Mouse (Mus musculus) kidney, adult 2 months (tissue): ENCODE measurements around the gene Pyroxd1.

Source experiments
- CTCF ChIP-seq: fragments of 200-500 bp; conservative IDR thresholded peaks from 2 replicates; pipeline ENCODE4 v1.5.1; 2011; ENCODE audit warnings: low read depth, mild to moderate bottlenecking, control low read depth, low read length, moderate library complexity, mixed read lengths; ENCODE audit not compliant: insufficient read depth, insufficient read length
- POLR2A ChIP-seq: fragments of 200-500 bp; IDR thresholded peaks from one replicate; pipeline ENCODE4 v1.6.1; 2011; ENCODE audit warnings: low read depth, low read length, control low read depth

DNA sequence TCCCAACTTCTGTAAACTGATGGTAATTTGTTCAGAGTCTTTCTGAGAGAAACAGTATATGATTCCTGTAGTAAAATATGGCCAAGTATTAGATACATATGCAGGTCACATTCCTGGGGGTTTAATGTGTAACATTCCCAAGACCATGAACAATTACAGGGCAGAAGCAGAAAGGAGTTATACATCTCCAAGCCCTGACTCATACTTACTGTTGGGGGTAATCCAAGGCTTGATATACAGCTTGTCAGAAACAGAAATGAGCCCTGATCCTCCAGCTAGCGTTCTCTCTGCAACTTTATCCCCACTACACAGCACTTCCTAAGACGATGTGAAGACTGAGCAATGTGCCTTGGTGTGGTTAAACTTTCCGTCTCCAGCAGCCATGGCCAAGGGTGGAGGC, 22.1 kb downstream of the Pyroxd1 start:
- TF ChIP-seq POLR2A (no peak), CTCF (no peak)
